Mouse (Mus musculus): ENCODE measurements around the gene Olfr1318.

Gene Olfr1318

GRCm38 (mm10) chr2:112153898-112154297 is at the start of gene Olfr1318:
Gene Olfr1318 (plus strand): TSS chr2:112154198.
- DNase-seq (ENCODE audit: low read depth), result no peak

- DNase-seq (ENCODE audit: low read depth), result no peak
These were observed 38.7 kb upstream of the Olfr1318 start, which contains the start of gene Olfr1315-ps1 for GRCm38 (mm10) chr2:112115340-112115739. Gene Olfr1315-ps1 (minus strand): TSS chr2:112115440.

GRCm38 (mm10) chr2:112134877-112135276 is 19.1 kb upstream of the Olfr1318 start, which contains the start of gene Olfr1316:
Gene Olfr1316 (minus strand): TSS chr2:112134977.
- no peak for DNase-seq (ENCODE audit: low read depth)

- DNase-seq (ENCODE audit: low read depth), result no peak
These were observed 14.0 kb upstream of the Olfr1318 start, which contains the start of gene Olfr1317 for GRCm38 (mm10) chr2:112140029-112140428. Gene Olfr1317 (plus strand): TSS chr2:112140329.

- DNase-seq (ENCODE audit: low read depth), result peak; percentile 32
These were observed 42.9 kb downstream of the Olfr1318 start for GRCm38 (mm10) chr2:112196859-112197258.

- no peak for DNase-seq (ENCODE audit: low read depth)
These were observed 49.1 kb downstream of the Olfr1318 start for GRCm38 (mm10) chr2:112203056-112203455.
